Mouse (Mus musculus) heart, adult 11 months (tissue): Measurements from ENCODE around the gene Bptf.
"Not testable (repeated sequence)": the region's sequence is repeated elsewhere in the genome, so short reads cannot be mapped to it uniquely, and the experiment has no call there.

Experiments
- DNase-seq: peaks from one replicate; pipeline ENCODE4 v3.0.0; 2022

The Bptf gene

DNA sequence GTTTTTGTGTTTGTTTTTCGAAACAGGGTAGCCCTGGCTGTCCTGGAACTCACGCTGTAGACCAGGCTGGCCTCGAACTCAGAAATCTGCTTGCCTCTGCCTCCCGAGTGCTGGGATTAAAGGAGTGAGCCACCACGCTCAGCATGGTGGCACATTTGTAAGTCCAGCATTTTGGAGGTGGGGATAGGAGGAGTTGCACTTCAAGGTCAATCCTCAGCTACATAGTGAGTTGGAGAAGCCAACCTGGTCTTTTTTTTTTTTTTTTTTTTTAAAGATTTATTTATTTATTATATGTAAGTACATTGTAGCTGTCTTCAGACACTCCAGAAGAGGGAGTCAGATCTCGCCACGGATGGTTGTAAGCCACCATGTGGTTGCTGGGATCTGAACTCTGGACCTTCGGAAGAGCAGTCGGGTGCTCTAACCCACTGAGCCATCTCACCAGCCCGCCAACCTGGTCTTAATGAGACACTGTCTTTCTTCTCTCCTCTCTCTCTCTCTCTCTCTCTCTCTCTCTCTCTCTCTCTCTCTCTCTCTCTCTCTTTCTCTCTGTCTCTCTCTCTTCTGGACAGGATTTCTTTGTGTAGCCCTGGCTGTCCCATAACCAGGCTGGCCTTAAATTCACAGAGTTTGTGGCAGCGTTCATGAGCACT is 116.3 kb downstream of the Bptf start:
- peak; percentile 82 for DNase-seq

DNA sequence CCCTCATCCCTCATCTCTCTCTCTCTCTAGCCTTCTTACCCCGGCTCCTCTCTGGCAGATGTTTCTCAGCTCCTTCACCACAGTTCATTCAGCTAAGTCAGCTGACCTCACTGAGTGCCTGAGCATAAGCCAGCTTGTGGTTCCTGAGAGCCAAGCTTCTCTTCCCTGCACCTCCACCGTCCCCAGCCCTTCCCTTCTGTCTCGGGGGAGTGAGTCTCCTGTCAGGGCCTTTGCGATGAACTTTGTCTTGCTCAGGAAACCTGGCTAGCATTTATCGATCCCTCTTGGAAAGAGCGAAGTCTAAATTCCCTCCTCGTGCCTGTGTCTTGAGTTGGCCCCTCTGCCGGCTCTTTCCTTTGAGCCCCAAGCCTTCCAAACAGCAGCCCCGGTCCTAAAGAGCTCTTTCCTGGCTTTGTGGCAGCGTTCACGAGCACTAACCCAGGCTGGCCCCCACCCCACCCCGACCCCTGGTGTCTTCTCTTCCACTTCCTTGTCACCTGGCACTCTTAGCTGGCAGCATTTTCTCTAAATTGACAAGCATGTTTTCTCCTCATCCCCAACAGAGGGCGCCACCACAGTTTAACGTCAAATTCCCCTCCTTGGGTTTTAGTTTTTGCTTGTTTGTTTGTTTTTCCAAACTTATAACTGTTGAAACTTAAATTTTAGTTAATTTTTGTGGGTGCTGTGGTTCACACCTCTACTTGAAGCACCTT is 117.2 kb downstream of the Bptf start:
- DNase-seq, result peak; percentile 86

DNA sequence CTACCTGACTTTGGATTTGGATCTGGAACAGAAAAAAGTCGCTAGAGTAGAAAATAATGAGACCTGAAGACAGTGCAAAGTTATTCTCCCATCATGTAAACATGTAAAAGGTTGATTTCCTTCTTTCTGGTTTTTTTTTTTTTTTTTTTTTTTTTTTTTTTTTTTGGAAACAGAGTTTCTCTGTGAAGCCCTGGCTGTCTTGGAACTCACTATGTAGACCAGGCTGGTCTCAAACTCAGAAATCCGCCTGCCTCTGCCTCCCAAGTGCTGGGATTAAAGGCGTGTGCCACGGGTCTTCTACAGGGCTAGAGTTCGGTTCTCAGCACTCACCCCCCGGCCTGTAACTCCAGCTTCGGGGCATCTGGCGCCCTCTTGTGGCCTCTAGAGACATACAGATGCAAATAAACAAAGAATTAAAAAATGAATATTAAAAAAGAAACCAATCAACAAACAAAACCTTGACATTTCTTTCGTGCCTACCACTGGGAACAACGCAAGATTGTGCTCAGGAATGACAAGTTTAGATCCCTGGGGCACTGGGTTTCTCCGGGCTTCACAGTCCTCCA is 117.8 kb downstream of the Bptf start:
- no peak for DNase-seq

DNA sequence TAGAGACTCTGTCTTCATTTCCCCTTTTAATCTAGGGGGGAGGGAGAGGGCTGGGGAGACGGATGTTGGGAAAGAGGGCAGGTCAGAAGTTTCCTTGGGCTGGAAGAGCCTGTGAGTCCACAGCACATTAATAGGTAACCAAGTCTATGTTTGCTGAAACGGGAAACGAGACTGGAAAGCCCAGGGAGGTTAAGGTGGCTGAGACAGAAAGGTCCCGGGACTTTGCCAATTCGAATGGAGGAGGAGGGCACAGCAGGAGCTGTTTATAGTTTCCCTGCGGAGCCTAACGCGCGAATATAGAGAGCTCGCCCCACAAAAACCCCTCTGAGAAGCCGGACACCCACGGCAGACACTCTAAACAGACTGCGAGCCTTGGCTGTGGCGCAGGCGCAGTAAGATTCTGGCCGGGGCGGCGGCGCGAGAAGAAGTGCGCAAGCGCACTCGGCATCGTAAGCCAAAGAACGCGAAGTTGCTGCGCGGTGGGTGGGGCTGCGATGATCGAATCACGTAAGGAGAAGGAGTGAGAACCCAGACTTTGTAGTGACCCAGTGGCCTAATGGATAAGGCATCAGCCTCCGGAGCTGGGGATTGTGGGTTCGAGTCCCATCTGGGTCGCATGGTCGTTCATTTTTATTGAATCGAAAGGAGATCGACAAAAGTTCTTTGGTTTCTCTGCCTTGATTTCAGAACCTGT is 119.5 kb downstream of the Bptf start:
- DNase-seq, result peak; percentile 100

DNA sequence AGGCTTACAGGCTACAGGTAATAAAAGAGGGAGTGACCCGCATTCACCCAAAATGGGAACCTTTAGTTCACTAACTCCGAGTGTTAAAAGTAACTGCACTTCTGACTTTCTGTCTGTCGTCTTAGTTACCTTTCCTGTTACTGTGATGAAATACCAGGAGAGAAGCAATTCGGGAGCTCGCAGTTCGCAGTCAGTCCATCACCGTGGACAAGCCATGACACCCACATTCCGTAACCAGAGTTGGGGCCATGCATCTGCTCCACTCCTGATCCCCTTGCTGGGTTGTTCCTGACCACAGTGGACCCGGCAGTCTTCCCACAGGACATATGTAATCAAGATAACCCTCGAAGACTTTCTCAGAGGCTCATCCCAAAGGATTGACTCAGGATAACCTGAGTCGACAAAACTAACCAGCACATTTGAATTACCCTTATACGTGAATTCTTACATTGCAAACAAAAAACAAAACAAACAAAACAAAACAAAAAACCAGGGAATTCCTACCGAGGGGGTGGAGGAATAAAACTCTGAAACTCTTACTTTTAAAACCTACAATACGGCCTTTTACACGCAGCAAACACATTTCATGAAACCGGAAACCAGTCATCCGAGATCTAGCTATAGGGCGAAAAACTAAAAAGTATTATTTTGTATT is 120.1 kb downstream of the Bptf start:
- peak; percentile 92 for DNase-seq

DNA sequence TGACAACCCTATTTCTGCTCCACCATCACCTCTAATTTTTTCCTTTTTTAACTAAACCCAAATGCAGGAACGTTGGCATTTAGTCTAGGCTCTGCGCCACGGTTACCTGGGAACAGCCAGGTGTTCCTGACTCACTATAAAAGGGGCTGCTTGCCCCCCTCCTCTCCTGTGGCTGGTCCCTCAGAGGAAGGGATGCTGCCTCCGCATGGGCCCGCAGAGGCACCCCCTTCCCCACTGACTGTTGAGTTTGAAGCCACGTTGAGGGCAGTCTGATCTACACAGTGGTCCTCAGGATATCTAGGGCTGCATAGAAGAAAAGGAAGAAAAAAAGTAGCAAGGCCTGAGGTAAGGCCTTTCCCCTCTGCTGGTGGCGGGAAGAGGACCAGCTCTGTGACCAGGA is 120.8 kb downstream of the Bptf start:
- DNase-seq, result peak; percentile 91

DNA sequence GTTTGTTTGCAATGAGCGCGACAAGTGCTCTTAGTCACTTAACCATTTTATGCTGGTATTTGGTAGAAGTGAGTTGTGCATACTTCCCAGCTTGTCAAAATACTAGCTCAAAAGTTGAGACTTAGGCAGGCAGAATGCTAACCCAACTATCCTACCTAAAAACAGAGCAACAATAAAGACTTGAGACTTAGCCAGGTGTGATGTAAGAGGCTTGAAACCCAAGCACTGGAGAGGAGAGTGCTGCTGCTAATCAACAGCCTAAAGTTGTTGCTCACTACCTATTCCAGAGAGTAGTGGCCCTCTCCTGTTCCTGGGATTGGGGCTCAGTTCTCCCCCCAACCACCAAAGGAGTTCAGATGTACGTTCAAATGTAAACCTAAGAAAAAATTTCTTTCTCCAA is 121.5 kb downstream of the Bptf start:
- DNase-seq, result no peak

DNA sequence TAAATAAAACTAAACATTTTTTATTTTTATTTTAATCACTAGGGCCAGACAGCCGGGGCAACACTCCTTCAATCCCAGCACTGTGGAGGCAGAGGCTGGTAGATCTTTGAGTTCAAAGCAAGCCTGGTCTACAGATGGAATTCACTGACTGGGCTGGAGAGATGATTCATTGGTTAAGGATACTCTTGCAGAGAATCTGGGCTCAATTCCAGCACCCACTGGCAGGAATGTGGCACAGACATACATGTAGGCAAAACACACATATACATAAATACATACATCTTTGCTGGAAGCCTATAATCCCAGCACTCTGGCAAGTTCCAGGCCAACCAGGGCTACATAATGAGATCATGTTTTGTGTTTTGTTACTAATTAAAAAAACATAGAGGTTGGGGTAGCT is 126.4 kb downstream of the Bptf start:
- DNase-seq, result no peak

DNA sequence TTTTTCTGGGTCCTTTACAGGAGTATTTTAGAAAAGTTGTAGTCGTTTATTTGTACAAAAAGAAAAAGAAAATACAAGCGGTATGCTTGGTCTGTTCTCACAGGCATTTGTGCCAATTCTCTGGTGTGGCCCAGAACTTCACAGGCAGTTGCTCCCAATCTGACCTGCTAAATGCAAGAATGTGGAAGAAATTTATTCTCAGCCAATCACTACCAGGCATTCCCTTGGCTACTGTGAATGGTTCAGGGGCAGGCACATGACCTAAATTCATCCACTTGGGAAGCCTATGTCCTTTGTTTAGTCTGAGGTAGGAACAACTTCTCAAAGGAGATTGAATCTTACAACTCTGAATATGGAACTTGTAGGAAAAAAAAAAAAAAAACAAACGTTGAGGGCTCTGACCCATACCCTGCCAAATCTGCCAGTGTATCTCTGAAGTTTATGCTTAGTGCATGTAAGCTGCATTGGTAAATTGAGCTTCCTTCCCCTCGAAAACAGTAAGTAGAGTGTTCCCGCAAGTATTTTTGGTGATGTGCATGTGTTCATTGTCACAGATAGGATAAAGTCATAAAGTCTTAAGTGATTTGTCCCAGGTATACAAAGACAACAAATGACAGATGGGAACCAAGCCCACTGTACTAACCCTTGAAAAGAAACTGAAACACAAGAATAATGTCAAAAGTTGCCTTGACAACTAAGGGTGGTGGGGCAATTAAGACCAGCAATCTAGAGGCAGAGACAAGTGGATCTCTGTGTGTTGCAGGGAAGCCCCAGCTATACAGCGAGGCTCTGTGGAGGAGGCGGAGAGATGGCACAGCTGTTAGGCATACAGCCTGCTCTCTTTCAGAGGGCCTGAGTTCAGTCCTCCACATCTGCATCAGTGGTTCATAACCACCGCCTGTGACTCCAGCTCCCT is 129.9 kb downstream of the Bptf start:
- peak; percentile 78 for DNase-seq

DNA sequence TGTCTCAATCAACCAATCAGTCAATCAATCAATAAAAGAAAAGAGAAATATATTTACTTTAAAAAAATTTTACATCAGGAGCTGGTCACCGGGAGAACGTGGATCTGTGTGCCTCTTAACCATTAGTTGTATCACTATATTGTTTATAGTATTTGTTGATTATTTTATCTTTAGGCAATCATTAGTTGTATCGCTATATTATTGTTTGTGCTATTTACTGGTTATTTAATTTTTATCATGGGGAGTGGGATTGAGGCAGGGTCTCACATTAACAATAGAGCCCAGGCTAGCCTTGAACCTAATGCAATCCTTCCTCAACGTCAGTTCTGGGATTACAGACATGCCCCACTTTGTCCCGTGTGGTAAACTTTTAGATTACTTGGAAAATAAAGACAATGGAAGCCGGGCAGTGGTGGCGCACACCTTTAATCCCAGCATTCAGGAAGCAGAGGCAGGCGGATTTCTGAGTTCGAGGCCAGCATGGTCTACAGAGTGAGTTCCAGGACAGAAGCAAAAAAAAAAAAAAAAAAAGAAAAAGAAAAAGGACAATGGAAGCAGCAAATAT is 131.9 kb downstream of the Bptf start:
- DNase-seq, result peak; percentile 84

DNA sequence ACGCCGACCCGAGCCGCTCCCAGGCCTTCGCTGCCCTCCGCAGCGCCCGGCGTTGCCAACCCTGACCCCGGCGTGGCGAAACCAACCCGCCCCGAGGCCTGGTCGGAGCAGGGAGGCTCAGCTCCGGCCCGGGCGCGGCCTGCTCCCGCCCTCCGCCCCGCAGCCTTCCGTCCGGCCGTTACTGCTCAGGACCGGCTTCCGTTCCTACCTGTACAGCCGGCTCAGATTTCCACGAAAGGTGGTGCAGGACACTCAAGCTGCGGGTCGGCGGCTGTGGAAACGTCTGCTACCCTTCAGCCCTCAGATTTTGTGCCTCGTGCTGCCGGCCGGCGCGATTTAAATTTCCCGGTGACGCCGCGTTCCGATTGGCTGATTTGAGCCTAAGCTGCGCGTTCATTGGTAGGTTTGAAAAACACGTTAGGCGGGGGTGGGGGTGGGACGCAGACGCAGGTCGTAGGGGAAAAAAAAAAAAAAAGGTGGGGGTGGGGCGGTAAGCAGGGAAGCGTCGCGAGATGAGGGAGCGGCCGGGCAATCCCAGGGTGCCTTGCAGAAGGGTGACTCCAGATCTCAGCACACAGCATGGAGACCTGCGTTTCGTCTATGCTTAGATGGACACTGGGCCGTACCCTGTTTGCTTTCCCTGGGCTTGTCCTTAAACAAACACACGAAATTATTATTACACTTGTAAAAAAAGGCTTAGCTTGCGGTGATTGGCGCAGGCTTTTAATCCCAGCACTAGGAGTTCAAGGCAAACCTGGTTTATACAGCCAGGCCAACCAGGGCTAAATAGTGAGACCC is 132.6 kb downstream of the Bptf start, which contains the start of gene Kpna2:
Gene Kpna2 (minus strand): TSS at position 391 of the 798 bp plus-strand sequence.
- peak; percentile 99 for DNase-seq

DNA sequence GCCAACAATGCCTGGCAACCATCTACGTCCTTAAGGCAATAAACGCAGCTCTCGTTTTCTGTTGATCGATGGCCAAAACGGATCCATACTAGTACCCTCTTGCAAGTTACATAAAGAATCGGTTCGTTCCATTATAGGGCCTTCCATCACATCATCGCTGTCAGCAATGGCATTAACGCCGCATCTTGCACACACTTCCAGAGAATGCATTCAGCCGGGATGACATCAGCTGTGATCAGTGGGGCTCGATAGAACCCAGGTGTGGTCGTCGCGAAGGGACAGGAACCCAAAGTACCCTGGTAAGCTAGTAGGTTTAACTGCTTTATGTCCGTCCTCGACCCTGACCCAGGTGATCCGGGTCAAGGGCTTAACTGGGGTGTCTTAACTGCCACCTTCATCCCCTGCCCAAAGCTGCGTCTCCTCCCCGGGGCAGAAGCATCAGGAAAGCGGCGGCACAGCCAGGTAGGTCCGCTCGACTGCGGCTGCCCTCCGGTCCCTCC is 133.2 kb downstream of the Bptf start:
- no peak for DNase-seq

DNA sequence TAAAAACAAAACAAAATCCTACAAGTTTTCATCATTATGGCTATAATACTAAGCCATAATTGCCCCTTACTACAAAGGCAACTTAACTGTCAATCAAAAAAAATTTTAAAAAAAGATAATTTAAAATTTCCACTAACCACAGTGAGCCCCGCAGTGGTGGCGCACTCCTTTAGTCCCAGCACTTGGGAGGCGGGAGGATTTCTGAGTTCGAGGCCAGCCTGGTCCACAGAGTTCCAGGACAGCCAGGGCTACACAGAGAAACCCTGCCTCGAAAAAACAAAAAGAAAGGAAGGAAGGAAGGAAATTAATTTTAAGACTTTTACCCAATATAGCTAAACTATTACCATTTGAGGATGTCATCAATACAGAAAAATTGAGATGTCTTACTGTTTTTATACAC is 134.0 kb downstream of the Bptf start:
- no peak for DNase-seq

DNA sequence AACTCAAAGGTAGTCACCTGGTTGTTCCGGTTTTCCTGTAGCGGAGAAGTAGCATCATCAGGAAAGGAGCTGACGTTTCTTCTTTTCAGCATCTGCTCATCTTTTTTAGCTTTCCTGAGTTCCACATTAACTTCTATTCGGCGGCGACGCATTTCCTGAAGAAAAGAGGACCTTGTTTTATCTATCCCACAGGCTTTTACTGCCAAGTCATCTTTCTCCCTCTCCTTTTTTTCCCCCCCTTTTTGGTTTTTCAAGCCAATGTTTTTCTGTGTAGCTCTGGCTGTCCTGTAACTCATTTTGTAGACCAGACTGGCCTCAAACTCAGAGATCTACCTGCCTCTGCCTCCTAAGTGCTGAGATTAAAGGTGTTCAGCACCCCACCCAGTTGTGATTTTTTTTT is 135.4 kb downstream of the Bptf start:
- DNase-seq, result not testable (repeated sequence)

DNA sequence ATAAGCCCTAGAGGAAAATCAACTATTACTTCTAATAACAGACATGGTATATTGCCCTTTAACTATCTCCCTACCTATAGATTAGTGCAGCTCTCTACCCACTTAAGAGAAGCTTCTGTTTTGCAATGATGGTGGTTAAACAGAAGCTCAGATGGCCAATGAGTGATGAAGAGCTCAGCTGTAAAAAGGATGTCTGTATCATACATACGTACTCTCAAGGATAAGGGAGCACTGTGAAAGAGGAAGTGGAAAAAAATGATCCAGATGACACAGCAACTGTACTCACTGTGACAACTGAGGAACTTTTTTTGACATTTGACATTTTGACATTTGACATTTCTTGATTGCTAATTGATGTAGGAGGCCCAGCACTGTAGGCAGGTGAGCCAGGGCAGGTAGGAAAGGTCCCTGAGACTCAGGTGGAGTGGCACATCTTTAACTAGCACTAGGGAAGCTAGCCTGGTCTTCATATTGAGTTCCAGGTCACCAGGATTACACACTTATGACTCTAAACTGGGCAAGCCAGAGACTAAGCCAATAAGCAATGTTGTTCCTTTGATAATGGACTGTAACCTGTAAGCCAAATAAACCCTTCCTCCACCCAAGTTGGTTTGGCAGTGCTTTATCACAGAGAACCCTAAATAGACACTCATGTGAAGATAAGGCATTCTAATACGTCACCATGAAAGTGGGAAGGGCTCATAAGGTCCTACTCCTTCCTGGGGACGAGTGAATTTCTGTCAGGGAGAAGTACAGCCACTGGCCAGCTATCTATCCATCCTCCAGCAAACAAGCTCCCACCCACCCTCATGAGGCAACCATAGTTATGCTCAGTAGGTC is 137.5 kb downstream of the Bptf start:
- DNase-seq, result peak; percentile 95

DNA sequence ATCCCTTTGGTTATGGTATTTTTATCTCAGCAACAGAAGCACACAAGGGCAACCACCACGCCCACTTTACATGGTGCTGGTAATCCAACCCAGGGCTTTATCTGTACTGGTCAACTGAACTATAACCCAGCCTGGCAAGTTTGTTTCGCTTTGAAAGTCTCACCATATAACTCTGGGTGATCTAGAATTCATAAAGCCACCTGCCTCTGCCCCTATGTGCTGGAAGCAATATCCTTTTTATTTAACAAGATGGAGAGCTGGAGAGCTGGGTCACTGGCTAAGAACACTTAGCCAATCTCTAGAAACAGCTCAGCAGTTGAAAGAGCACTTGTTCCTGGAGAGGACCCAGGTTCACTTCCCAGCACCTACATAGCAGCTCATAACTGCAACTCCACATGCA is 144.5 kb downstream of the Bptf start:
- DNase-seq, result no peak

DNA sequence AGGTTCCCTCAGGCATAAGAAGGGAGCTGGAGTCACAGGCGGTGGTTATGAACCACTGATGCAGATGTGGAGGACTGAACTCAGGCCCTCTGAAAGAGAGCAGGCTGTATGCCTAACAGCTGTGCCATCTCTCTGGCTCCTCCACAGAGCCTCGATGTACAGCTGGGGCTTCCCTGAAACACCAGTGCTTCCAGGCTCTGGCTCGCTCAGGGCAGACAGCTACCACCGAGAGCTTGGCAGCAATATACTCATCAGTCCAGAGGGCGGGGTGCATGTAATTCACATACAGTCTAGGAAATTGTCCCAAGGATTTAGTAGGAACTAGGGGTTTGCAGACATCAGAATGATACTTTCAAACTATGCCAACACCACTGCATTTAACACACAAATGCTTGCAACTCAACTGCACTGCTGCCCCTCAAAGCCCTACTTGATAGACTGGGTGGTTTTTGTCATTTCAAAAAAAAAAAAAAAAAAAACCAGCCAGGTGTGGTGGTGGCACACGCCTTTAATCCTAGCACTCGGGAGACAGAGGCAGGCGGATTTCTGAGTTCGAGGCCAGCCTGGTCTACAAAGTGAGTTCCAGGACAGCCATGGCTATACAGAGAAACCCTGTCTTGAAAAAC is 145.8 kb downstream of the Bptf start:
- not testable (repeated sequence) for DNase-seq
